Mouse (Mus musculus): ENCODE data around the gene Slc22a3.

DNA sequence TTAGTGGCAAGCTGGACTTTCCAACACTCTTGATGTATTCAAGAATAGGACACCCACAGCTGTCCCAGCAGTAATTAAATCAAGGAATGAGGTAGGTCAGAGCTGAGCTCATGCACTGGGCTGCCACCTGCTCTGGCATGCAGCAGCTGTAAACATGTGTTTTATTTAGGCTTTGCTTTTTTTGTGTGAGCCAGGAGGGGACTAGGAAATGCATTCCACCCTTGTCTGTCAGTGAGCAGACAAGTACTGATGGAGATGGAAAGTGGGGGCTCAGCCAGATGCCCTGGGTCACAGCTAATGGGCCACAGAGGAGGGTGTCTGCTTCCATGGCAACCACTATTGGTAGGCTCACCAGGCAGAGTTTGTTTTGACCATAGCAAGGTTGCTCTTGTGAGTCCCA lies 79.1 kb downstream of the Slc22a3 start:
- TF ChIP-seq CTCF (IDR thresholded peaks at IDR 0.05; ENCODE audit: low read depth): no peak
- no peak for TF ChIP-seq EP300 (IDR thresholded peaks at IDR 0.05; ENCODE audit: low read depth)
